Mouse (Mus musculus) stomach, postnatal 0 days (tissue): ENCODE measurements at regions not wholly inside any gene's neighbourhood (a gene's known extent, or its start where the extent isn't known, plus 50 kb on each side); places are given as distances from the start of the nearest gene placed in this dataset.

Experiments used
- ATAC-seq: fragments of 200-750 bp; cut with Nextera tagmentation; 2 replicates; pipeline ENCODE4 v1.8.0; 2017; ENCODE audit not compliant: low FRiP score, low TSS enrichment
- DNase-seq: peaks from one replicate; pipeline ENCODE4 v3.0.0-alpha.2; 2016; ENCODE audit warnings: low spot score
- H3K27ac ChIP-seq: fragments of 300-500 bp; sonication (generic); replicated peaks from 2 replicates; pipeline ENCODE4 v1.5.1; 2014; ENCODE audit warnings: mild to moderate bottlenecking, control low read depth
- H3K27me3 ChIP-seq: fragments of 300-500 bp; sonication (generic); 2 replicates; pipeline ENCODE4 v1.6.1; 2014; ENCODE audit warnings: low read length; ENCODE audit not compliant: control insufficient read depth, insufficient read depth
- H3K36me3 ChIP-seq: fragments of 300-500 bp; sonication (generic); 2 replicates; pipeline ENCODE4 v1.6.1; 2014; ENCODE audit warnings: low read length, mixed read lengths; ENCODE audit not compliant: control insufficient read depth, insufficient read depth
- H3K4me1 ChIP-seq: fragments of 300-500 bp; sonication (generic); replicated peaks from 2 replicates; pipeline ENCODE4 v1.6.1; 2014; ENCODE audit warnings: antibody characterized with exemption; ENCODE audit not compliant: control insufficient read depth, insufficient read depth
- H3K4me2 ChIP-seq: fragments of 300-500 bp; sonication (generic); replicated peaks from 2 replicates; pipeline ENCODE4 v1.6.1; 2014; ENCODE audit warnings: low read depth, mild to moderate bottlenecking, control low read depth, moderate library complexity
- H3K4me3 ChIP-seq: fragments of 300-500 bp; sonication (generic); 2 replicates; pipeline ENCODE4 v1.5.1; 2014; ENCODE audit warnings: low read depth, low read length, control low read depth
- H3K9ac ChIP-seq: fragments of 300-500 bp; sonication (generic); 2 replicates; pipeline ENCODE4 v1.6.1; 2014; ENCODE audit warnings: mild to moderate bottlenecking, low read length, control low read depth, mixed read lengths
- H3K9me3 ChIP-seq: fragments of 300-500 bp; sonication (generic); 2 replicates; pipeline ENCODE4 v1.6.1; 2016; ENCODE audit warnings: low read length; ENCODE audit not compliant: control insufficient read depth
- CTCF ChIP-seq: IDR thresholded peaks from 2 replicates; pipeline ENCODE4 v1.5.1; 2016; ENCODE audit warnings: antibody characterized with exemption, low read depth, mild to moderate bottlenecking, moderate library complexity
- EP300 ChIP-seq: optimal IDR thresholded peaks from 2 replicates; pipeline ENCODE3; 2016; ENCODE audit warnings: antibody characterized with exemption
- WGBS: fragments of 180-500 bp; shearing (Covaris S2); extraction: QIAGEN DNeasy Blood & Tissue Kit; methylation state at CpG from one replicate; pipeline ENCODE4 v1.1.7; 2014; 5-methylcytosine and 5-hydroxymethylcytosine counted together

- no peak overlapping the region for H3K9ac ChIP-seq
- no peaks in the 10 kb centered on the region for H3K36me3 ChIP-seq
- H3K27me3 ChIP-seq, result no peaks in the 10 kb centered on the region
- no peak overlapping the region for H3K27ac ChIP-seq
- TF ChIP-seq CTCF (no peak), EP300 (no peak)
- no peak overlapping the region for H3K4me3 ChIP-seq
- no peaks in the 10 kb centered on the region for H3K9me3 ChIP-seq
- H3K4me1 ChIP-seq, result no peaks in the 10 kb centered on the region
- 63% methylated on average over 4 of the region's 4 CpGs for WGBS
- ATAC-seq, result no peak
- H3K4me2 ChIP-seq, result no peak overlapping the region
- no peak for DNase-seq
Observed at GRCm38 (mm10) chr4:89061619-89062018, 75.3 kb upstream of the Mtap start.

DNA sequence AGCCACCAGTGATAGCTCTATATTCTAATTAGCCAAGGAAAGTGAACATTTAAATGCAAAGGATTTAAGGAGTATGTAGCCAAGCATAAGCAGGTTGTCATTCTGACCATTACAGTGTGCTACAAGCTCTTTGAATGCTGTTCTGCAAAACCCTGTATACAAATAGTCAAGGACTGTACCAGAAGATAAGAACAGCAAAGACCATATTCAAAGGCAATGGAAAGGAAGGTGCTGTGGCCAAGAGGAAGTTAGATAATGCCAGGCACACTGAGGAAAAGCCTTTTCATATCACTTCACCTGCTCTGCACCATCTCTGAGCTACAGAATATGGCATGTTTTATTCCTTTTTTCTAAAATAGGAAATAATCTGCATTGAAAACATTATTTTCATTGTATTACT lies 79.3 kb upstream of the Mtap start:
- DNase-seq (no peak), ATAC-seq (peak; percentile 64; the same call in 1 of the 2 replicates)
- TF ChIP-seq EP300 (no peak), CTCF (no peak)
- no peaks in the 10 kb centered on the region for H3K9me3 ChIP-seq
- no peaks in the 10 kb centered on the region for H3K36me3 ChIP-seq
- H3K27ac ChIP-seq, result no peak overlapping the region
- H3K9ac ChIP-seq, result no peak overlapping the region
- H3K27me3 ChIP-seq, result no peaks in the 10 kb centered on the region
- H3K4me1 ChIP-seq, result no peaks in the 10 kb centered on the region
- H3K4me3 ChIP-seq, result no peak overlapping the region
- H3K4me2 ChIP-seq, result no peak overlapping the region

- 63% methylated on average over 1 of the region's 1 CpGs for WGBS
- DNase-seq, result no peak
- peak; percentile 29; the same call in 1 of the 2 replicates for ATAC-seq
- H3K27me3 ChIP-seq, result no peaks in the 10 kb centered on the region
- no peaks in the 10 kb centered on the region for H3K9me3 ChIP-seq
- TF ChIP-seq EP300 (no peak), CTCF (no peak)
- H3K4me1 ChIP-seq, result no peaks in the 10 kb centered on the region
- no peaks in the 10 kb centered on the region for H3K36me3 ChIP-seq
- H3K4me2 ChIP-seq, result no peak overlapping the region
- H3K27ac ChIP-seq, result no peak overlapping the region
- H3K9ac ChIP-seq, result no peak overlapping the region
- H3K4me3 ChIP-seq, result no peak overlapping the region
Observed at GRCm38 (mm10) chr4:89057135-89057534, 79.8 kb upstream of the Mtap start.

DNA sequence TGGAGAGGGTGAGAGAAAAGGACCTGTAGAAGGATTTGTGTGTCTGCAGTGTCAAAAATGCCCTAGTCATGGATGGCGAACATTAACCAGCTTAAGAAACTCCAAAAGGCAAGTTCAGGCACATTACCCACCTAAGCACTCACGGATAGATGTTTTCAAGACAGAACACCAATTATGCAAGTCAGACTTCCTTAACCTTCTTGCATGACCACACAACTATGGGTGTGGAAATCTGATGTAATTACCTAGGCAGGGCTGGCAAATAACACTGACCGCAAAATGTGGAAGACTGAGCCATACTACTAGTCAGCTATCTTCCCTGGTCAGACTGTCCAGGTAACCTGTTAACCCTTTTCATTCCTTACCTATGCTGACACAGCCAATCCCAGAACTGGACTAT lies 81.0 kb upstream of the Mtap start:
- 61% methylated on average over 3 of the region's 3 CpGs for WGBS
- H3K4me1 ChIP-seq, result no peaks in the 10 kb centered on the region
- TF ChIP-seq EP300 (no peak), CTCF (no peak)
- no peaks in the 10 kb centered on the region for H3K27me3 ChIP-seq
- no peak overlapping the region for H3K27ac ChIP-seq
- no peaks in the 10 kb centered on the region for H3K36me3 ChIP-seq
- DNase-seq, result no peak
- H3K9me3 ChIP-seq, result no peaks in the 10 kb centered on the region
- no peak overlapping the region for H3K4me3 ChIP-seq
- ATAC-seq, result peak; percentile 84
- no peak overlapping the region for H3K9ac ChIP-seq
- H3K4me2 ChIP-seq, result no peak overlapping the region

- Histone ChIP-seq H3K4me2 (no peak overlapping the region), H3K4me1 (no peaks in the 10 kb centered on the region), H3K4me3 (no peak overlapping the region), H3K27me3 (no peaks in the 10 kb centered on the region), H3K27ac (no peak overlapping the region), H3K9me3 (no peaks in the 10 kb centered on the region), H3K36me3 (no peaks in the 10 kb centered on the region), H3K9ac (no peak overlapping the region)
- ATAC-seq (no peak), DNase-seq (no peak)
- no peak for TF ChIP-seq CTCF
- no peak for TF ChIP-seq EP300
- WGBS, result 44% methylated on average over 6 of the region's 6 CpGs
Observed at GRCm38 (mm10) chr4:89053606-89054005, 83.3 kb upstream of the Mtap start.

DNA sequence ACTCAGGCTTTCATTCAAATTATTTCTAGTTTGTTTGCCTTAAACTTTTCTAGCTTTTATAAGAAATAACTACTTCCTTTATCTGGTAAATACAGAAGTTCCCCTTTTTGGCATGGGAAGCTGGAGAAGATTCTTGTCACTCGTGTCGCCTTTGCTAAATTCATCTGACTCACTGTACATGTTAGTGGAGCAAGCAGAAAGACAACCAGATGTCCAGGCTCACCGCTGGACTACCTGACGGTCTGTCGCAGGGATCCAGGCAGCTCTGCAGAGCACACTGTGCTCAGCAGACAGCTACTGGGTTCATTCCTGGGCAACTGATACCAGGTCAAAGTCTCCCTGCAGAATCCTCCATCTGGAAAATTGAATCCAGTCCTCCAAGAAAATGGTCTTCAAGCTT lies 85.0 kb upstream of the Mtap start:
- no peak for TF ChIP-seq EP300
- TF ChIP-seq CTCF, result no peak
- no peak overlapping the region for H3K9ac ChIP-seq
- H3K27ac ChIP-seq, result no peak overlapping the region
- H3K36me3 ChIP-seq, result no peaks in the 10 kb centered on the region
- H3K27me3 ChIP-seq, result no peaks in the 10 kb centered on the region
- H3K9me3 ChIP-seq, result no peaks in the 10 kb centered on the region
- no peak overlapping the region for H3K4me3 ChIP-seq
- 59% methylated on average over 5 of the region's 5 CpGs for WGBS
- ATAC-seq, result no peak
- no peaks in the 10 kb centered on the region for H3K4me1 ChIP-seq
- no peak for DNase-seq
- H3K4me2 ChIP-seq, result no peak overlapping the region
